Mouse (Mus musculus) kidney, adult 8-10 months (tissue): ENCODE data around the gene Mrpl24.
"Not testable (repeated sequence)": the region's sequence is repeated elsewhere in the genome, so short reads cannot be mapped to it uniquely, and the experiment has no call there.

Experiments used
- DNase-seq, 2 experiments: peaks; one replicate each; pipeline ENCODE4 v3.0.0; 2022

Mrpl24 gene

DNA sequence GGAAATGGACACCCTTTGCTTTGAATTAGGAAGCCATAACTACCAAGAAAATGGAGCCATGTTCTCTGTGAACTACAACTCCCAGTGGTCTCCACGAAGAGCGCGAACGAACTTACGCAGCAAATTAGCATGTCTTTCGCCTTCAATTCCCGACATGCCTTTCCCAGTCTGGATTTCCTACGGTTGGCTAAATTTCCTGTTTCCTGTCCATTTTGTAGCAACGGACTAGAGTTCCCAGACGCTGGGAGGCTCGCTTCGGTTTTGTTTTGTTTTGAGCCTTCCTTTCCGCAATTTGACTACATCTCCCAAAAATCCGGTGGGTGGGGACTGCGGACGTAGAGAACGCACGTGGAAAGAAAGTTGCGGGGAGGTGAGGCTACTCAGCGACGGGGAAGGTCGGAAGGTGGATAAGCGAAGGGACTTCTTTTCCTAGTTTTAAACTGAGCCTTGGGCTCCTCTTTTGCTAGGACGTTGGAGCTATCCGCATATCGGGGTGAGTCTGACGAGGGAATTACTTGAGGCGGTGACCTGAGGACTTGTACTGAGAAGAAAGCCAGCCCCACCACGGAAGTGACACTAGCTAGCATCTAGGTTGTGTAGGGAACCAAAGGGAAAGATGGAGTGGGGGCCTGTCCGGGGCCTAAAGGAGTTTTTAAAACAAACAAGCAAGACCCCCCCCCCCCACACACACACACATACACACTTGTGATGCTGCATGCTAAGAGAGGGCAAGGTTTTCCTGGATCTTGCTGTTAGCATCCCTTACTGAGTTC is at the start of gene Mrpl24:
Gene Mrpl24, plus strand, starts transcription at position 171 of the 773 bp plus-strand sequence.
- DNase-seq: peak; percentile 88 to 93

DNA sequence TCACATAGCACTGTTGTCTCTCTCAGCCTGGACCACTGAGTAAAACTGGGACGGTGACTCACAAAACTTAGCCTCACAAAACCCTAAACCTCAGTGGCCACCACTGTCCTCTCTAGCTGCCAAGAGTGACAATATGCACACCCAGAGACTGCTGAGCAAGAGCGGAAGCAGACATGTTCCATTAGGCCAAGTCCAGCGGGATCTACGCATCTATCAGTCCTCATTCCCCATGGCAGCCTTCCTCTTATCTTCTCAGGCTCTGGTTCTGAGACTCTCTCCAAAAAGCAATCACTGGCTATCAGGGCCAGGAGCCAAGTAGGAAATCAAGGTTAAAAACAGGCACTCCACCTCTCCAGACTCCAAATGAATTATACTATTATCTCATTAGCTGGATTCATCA is 41.6 kb upstream of the Mrpl24 start:
- DNase-seq: no peak

DNA sequence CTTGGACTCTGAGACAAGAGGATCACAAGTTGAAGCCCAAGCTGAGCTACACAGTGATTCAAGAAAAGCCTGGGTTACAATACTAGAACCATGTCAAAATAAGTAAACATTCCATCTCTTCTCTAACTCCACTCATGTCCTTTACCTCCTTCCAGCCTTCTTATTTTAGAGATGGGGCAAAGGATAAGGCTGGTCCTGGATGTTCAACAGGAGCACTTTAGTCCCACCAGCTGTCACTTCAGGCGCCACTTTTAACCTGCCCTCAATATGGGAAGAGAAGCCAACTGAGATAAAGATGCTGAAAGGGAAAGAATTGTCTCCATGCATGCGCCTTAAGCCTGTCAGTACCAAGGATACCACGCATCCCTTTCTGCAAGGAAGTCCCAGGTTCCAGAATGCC is 35.0 kb upstream of the Mrpl24 start:
- DNase-seq: no peak

DNA sequence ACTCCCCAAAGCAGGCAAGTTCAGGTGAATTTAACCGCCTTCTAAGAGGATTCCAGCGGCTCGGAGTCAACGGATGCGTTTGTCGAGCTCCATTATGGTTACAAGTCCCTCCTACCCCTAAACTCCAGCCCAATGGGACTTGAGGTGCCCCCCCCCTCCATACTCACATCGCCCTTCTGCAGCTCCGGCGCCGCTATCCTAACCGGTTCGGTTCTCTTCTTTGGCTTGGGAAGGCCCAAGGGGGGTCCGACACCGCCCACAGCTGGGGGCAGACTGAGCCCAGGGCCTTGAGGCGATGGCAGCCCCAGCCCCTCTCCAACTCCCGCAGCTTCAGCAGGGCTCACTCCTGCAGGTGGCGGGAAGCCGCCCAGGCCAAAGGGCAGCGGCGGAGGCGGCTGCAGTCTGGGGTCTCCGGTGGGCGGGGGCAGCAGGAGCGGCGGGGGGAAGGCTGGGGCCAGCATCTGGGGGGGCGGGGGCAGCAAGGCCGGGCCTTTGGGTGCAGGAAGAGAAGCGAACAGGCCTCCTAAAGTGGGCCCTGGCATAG is 34.5 kb upstream of the Mrpl24 start:
- DNase-seq: peak in 1 of 2 experiments; percentile 35

DNA sequence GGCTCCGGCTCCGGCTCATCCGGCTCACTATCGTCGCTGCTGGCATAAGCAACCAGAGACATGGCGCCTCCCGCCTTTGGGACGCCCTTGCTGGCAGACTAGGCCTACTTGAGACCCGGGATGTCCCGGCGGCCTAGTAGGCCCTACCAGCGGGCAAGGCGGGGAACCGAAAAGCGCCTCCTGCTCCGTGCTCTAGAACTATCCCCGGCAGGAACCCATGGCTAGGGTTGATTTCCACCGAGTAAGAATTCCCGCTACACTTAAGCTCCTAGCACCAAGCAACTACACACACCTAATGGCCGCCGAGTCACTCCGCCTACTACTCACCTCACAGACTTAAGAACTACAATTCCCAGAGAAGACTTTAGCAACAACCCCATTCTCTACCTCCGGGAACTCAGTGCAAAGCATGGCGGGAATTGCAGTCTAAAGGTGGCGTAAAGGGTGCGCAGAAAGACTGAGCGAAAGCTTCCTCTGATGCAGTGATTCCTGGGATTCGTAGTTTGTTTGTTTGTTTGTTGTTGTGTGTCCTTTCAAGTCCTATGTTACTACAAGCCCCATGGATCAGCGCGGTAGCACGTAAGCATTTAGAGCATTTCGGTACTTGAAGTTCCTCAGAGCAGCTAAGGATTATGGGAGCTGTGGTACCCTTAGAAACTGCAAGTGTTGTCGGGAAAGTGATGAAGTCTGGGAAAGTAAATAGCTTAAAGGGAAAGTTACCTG is 33.9 kb upstream of the Mrpl24 start, which contains the start of gene Prcc:
Gene Prcc, minus strand, starts transcription at position 328 of the 723 bp plus-strand sequence.
- DNase-seq: peak; percentile 96 to 99

DNA sequence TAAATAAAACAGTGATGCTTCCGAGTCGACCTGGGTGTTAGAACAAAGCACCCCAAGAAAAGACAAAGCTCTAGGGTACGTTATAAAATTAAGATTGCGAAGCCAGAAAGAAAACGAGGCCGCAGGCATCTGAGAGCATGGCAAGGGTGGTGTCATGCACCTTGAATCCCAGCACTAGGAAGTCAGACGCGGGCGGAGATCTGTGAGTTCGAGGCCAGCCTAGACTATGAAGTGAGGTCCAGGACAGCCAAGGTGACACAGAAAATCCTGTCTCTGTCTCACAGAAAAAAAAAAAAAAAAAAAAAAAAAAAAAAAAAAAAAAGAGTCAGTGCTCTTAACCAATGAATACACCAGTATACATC is 33.3 kb upstream of the Mrpl24 start:
- DNase-seq: no peak

DNA sequence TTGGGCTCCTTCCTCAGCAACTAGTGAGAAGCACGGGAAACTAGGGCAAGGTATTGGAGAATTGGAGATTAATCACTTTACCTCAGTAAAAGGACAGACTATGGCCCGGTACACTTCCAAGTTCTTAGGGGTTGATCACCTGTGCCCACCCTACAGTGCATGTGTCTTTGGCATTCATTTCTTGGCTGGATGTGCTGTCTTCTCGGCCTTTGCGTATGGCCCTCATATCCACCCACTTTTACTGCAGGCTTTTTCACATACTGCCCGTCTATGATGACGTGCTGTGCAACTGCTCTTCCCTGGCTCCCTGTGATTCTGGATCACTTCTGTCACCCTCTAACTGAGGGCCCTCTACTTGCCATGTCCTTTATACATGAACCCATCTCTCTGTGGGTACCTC is 32.9 kb upstream of the Mrpl24 start:
- no peak for DNase-seq

DNA sequence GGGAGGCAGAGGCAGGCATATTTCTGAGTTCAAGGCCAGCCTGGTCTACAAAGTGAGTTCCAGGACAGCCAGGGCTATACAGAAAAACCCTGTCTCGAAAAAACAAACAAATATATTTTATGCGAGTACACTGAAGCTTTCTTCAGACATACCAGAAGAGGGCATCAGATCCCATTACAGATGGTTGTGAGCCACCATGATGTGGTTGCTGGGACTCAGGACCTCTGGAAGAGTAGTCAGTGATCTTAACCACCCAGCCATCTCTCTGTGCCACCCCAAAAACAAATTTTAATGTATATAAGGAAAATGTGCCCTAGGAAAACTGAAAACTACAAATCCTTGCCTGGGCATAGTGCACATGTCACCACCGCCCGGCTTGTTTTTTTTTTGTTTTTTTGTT is 31.9 kb upstream of the Mrpl24 start:
- DNase-seq: not testable (repeated sequence)

DNA sequence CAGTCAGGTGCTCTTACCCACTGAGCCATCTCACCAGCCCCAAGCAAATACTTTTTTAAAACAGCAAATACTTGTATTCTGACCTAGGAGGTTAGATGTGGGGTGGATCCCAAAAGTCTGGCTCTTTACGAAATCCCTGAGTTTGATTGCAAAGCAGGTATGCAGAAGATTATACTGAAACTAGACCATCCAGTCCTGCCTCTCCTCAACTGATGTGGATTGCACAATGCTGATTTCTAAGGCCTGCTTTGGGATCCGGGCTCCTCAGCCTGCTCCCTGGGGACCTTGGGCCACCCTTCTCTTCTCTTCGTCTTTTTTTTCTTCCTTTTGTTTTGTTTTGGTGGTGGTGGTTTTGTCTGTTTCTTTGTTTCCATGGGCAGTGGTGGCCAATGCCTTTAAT is 27.8 kb upstream of the Mrpl24 start:
- no peak for DNase-seq

DNA sequence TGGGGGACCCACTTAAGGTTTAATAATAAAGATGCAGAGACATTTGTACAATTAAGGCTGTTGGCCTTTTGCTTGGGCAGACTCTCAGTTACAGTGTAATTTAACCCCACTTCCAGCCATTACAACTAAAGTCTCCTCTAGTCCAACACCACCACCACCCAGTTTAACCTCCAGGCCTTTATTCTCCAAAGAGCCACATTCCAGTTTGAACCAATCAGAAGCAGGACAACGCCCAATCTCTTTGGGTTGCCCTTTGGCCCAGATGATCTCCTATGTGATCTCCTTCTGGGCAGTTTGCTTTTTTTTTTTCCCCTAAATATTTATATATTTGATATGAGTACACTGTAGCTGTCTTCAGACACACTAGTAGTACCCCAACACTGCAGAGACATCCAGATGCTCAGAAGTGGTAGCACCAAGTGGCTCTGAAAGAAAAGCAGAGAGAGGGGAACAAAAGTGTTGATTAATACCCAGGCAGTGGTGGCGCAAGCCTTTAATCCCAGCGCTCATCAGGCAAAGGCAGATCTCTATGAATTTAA is 25.9 kb upstream of the Mrpl24 start:
- DNase-seq: no peak

DNA sequence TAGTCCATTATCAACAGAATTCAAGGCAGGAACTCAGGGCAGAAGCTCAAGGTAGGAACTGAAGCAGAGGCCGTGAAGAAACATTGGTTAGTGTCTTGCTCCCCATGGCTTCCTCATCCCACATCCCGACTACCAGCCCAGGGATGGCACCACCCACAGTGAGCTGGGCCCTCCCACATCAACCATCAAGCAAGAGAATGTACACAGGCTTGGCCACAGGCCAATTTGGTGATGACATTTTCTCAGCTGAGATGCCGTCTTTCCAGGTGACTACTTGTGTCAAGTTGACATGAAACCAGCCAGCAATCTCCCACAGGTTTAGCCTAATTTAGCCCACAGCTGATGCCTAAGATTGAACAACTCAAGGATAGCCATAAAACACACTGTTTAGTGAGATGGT is 20.0 kb upstream of the Mrpl24 start:
- no peak for DNase-seq

DNA sequence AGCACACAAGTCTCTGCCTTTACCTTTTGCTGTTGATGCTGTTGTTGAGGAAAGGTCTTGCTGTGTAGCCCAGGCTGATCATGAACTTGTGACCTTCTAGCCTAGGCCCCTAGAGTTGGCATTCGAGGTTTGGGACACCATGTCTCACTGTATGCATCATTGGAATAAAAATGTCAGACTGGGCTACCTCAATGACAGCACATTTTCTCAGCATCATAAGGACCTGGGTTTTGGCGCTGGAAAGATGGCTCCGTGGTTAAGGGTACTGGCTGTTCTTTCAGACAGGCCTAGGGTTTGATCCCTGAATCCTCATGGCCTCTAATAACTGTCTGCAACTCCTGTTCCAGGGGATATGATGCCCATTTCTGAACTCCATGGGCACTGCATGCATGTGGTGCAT is 19.5 kb upstream of the Mrpl24 start:
- DNase-seq: no peak

DNA sequence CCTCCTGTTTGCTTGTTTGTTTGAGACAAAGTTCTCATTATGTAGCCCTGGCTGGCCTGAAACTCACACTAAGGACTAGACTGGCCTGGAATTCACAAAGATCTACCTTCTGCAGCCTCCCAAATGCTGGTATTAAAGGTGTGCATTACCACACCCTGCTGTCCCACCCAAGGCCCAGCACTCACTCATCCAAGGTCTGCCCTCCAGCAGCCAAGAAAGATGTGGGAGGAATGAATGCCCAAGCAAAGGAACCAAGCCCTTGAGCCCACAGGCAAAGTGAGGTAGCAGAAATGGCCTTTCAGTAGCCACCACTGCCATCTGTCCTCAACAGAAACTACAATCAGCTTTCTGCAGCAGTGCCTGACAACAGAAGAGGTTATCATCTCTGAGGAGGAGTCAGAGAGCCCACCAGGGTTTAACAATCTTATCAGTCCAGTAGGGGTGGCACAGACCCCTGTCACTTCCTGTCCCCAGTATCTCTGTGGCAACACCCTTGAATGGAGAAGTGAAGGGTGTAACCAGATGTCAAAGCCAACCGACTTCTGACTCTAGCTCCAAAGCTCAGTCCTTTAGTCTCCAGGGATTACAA is 18.2 kb upstream of the Mrpl24 start:
- no peak for DNase-seq

DNA sequence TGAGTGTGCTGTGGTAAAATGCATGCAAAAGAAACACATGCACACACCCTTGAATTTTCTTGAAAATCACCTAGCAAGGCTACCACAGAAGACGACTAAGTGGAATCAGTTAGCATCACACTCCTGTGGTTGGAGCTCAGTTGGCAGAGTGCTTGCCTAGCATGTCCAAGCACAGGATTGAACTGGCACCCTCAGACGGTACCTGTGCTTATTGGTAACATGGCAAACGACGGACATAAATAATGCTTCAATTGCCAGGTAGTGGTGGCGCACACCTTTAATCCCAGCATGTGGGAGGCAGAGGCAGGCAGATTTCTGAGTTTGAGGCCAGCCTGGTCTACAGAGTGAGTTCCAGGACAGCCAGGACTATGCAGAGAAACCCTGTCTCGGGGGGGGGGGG is 17.3 kb upstream of the Mrpl24 start:
- not testable (repeated sequence) for DNase-seq

DNA sequence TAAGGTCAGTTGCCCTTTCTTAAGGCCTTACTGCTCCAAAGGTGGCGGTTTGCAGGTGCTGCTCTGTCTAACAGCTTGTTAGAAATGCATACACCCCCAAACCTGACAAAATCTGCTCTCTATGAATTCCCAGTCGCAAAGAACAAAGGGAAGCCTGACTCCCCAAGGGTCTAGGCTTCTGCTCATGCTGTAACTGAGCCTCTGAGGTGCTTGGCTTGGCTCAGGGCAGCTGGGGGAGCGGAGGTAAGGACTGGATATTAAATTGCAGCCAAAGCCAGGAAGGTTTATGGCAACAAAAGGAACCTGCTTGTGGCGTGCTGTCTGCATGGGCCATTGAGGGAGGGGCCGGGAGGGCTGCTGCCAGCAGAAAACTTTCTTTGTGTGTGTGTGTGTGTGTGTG is 15.5 kb upstream of the Mrpl24 start:
- DNase-seq: no peak

DNA sequence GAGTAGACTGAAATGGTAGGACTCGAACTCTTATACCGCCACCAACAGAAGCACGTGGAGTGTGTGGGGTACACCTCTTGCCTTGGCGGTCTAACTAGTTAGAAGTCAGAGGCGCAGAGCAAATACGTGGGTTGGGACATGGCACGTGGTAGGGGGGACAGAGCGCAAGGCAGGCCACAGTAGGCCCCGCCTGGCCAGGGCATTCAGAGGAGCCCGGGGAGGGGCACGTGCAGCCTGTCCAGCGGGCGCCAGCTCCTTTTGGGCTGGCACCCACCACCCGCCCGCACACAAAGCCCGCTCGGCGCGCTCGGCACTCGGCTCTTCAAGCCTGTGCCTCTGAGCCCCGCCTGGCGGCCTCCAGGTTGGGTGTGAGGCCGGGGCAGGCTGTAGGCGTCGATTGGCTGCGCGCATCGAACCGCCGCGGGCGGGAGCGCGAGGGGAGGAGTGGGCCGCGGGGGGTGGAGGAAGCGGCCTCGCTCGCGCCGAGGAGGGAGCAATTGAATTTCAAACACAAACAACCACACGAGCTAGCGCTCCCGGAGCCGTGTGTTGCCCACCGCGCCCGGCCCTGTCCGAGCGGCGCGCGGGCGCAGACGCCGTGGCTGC is 13.3 kb upstream of the Mrpl24 start, which contains the start of gene Hdgf:
Gene Hdgf, plus strand, starts transcription at position 442 of the 606 bp plus-strand sequence.
- DNase-seq: peak; percentile 94 to 95

DNA sequence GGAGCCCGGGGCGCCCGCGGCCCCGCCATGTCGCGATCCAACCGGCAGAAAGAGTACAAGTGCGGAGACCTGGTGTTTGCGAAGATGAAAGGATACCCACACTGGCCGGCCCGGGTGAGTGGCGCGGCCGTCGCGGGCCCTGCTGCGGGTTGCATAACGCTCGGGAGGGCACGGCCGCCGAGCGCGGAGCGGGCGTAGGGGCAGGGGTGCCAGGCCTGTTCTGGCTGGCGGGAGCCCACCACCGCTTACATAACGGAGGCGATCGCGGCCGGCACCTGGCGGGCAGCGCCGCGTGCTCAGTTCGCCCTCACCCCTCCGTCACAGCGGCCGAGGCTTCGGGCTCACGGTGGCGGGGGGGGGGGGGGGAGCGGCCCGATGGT is 12.7 kb upstream of the Mrpl24 start:
- peak; percentile 57 to 58 for DNase-seq

DNA sequence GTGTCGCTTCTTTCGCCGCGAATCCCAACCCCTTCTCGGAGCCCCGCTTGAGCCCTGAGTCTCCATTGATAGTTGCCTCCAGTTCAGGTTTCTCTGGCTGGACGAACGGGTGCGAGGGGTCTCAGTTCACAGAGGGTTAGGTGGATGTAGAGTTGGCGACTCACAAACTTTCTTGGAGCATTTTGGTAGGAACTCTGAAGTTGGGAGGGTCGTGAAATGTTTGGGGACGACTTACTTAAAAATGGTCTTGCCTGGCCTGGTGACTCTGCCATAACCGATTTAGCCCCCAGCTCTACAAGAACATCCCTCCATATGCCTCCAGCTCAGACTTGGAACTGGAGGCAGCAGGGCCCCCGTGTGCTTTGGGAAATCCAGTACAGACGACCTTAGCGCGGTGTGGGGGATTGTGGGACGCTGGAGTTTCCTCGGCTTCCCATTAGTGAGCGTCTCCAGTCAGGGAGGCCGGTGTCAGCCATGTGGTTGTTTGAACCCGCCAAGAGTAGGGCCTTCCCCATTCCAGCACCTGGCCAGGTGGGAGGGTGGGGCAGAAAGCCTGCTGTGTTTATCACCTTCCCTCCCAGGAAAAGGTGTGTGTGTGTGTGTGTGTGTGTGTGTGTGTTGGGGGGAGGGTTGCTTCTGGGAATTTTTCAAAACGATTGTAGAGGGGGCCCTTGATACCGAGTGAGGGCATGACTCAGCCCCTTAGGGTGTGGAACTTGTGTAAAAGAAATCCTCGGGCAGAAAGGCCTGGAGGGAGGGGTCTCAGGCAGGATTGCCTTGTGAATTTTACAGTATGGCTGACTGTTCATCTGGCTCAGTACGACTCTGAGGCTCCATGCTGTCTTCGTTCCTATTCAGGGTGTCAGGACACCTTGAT is 12.1 kb upstream of the Mrpl24 start:
- peak in 1 of 2 experiments; percentile 51 for DNase-seq

DNA sequence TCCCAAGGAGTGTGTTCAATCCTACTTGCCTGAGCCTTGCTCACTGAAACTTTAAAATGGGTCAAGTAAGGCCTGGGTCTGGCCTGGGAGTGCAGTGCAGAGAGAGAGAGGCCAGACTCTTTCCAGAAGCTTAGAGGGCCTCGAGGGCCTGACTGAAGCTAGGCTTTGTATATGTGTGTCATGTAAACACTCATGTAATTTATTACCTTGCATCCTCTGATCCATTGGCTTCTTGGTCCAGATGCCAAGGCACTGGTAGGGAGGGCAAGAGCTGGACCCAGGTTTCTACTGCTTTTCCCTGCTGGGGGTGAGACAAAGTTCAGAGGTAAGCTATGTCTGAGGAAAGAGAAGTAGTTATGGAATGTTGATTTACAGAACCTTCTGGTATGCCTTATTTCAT is 11.4 kb upstream of the Mrpl24 start:
- peak; percentile 45 to 72 for DNase-seq

DNA sequence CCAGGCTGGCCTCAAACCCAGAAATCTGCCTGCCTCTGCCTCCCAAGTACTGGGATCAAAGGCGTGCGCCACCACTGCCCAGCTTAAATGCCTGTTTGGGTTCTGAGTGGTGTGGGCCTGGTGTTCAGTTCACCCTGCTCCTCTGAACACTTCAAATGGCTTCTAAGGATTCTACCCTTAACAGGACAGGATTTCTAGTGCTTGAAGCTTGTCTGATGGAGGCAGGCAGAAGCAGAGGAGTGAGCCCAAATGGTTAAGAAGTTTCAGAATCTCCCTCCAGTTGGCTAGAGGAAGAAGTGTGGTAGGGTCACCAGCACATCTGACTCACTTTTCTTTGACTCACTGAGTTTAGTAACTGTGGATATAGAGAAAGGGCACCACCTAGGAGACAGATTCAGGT is 9.9 kb upstream of the Mrpl24 start:
- no peak for DNase-seq

DNA sequence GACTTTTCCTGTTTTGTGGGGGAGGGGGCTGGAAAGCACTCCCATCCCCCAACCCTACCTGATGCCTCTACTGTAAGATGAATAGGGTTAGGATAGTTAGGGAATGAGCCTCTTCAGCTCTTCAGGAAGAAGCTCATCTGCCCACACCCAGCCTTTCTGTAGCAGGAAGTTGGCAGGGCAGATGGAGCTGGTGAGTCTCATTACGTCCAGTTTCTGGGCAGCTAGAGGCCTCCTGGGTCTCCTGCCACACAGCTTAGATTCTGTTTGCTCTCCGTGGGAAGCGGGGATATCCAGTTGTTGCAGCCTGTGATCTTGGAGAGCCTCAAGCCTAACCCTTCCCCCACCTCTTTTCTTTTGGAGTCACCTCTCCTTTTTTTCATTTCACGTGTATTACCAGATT is 9.4 kb upstream of the Mrpl24 start:
- DNase-seq: no peak

DNA sequence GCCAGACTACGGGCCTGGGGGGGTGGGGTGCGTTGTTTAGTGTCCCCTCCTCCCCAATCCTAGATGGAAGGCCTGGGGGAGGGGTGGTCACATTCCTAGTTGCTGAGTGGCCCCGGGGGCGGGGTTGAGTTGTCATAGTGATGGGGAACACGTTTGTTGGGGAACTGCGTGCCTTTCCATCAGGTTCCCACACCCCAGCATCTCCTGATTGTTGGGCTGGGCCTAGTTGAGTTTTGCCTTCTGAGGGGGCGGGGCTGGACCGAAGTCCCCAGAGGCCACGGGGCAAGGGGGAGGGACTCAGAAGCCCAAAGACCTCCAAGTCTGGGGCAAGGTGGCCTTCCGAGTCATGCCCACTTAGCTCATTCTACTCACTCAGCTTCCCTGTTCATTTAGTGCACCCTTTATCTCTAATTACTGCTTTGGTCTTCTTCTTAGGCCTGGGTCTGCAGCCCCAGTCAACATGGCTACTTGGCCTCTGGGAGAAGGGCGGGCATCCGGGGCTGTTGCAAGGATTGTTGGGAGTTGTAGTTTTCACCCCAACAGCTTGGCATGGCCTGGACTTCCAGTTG is 8.6 kb upstream of the Mrpl24 start:
- peak; percentile 91 to 92 for DNase-seq
